35 mouse cellular contexts compared by ENCODE assay signal in genomic region chrX:42401091-42401490, GRCm38 (mm10).
"Had no signal": no experiment of that assay in that cellular context is flagged by ENCODE, and none has a peak within 500 bp of the region (broad histone marks: within the 10 kb centered on the region; RNA-seq: fewer than 3 reads in every experiment).

No protein-coding gene starts in this region.

- H3K27ac ChIP-seq: heart, embryonic 10.5 days; heart, embryonic 13.5 days; heart, embryonic 15.5 days; hindbrain, embryonic 10.5 days; hindbrain, embryonic 12.5 days; hindbrain, embryonic 13.5 days; hindbrain, embryonic 14.5 days; hindbrain, embryonic 15.5 days; hindbrain, postnatal 0 days; intestine, embryonic 15.5 days; kidney, embryonic 15.5 days; kidney, postnatal 0 days; layer of hippocampus, adult 2 months had no signal

- H3K9me3 ChIP-seq: heart, embryonic 10.5 days; heart, embryonic 12.5 days; heart, embryonic 13.5 days; heart, embryonic 15.5 days; hindbrain, embryonic 10.5 days; hindbrain, embryonic 12.5 days; hindbrain, embryonic 13.5 days; hindbrain, embryonic 15.5 days; intestine, embryonic 15.5 days; kidney, embryonic 15.5 days had no signal

- H3K4me2 ChIP-seq: heart, embryonic 11.5 days; heart, embryonic 12.5 days; heart, embryonic 13.5 days; heart, embryonic 15.5 days; hindbrain, embryonic 12.5 days; hindbrain, embryonic 13.5 days; hindbrain, embryonic 14.5 days; hindbrain, embryonic 15.5 days; intestine, embryonic 15.5 days; kidney, embryonic 15.5 days had no signal

- ATAC-seq: hindbrain, embryonic 16.5 days; hindbrain, postnatal 0 days; inflammation-experienced regulatory T-cells, adult 6 months; intestine, embryonic 15.5 days; intestine, embryonic 16.5 days; intestine, postnatal 0 days had no signal

- H3K27me3 ChIP-seq: heart, embryonic 12.5 days; heart, embryonic 13.5 days; heart, embryonic 15.5 days; hindbrain, embryonic 12.5 days; hindbrain, embryonic 13.5 days; hindbrain, embryonic 15.5 days; intestine, embryonic 15.5 days; kidney, embryonic 15.5 days had no signal

- H3K9ac ChIP-seq: heart, embryonic 12.5 days; heart, embryonic 13.5 days; heart, embryonic 15.5 days; hindbrain, embryonic 12.5 days; hindbrain, embryonic 13.5 days; hindbrain, embryonic 14.5 days; hindbrain, embryonic 15.5 days; intestine, embryonic 15.5 days; kidney, embryonic 15.5 days had no signal

- DNase-seq: heart, postnatal 10 days; heart, postnatal 14 days; heart, postnatal 36 days; heart, postnatal 4 days; kidney, adult 11 months; kidney, adult 18-20 months; kidney, adult 2 months; kidney, adult 8-10 months; kidney, adult 9 months; kidney, postnatal 10 days; kidney, postnatal 14 days; kidney, postnatal 25 days; kidney, postnatal 36 days; kidney, postnatal 4 days; layer of hippocampus, adult 9-11 months; layer of hippocampus, postnatal 36 days had no signal

- H3K36me3 ChIP-seq: heart, embryonic 10.5 days; heart, embryonic 12.5 days; heart, embryonic 13.5 days; heart, embryonic 15.5 days; hindbrain, embryonic 10.5 days; hindbrain, embryonic 12.5 days; hindbrain, embryonic 13.5 days; hindbrain, embryonic 15.5 days; intestine, embryonic 15.5 days; kidney, embryonic 15.5 days had no signal

- H3K4me3 ChIP-seq: heart, embryonic 10.5 days; heart, embryonic 12.5 days; heart, embryonic 13.5 days; heart, embryonic 15.5 days; hindbrain, embryonic 10.5 days; hindbrain, embryonic 12.5 days; hindbrain, embryonic 13.5 days; hindbrain, embryonic 15.5 days; intestine, embryonic 15.5 days; kidney, embryonic 15.5 days; layer of hippocampus, adult 2 months had no signal

- H3K4me1 ChIP-seq: heart, embryonic 10.5 days; heart, embryonic 12.5 days; heart, embryonic 13.5 days; heart, embryonic 15.5 days; hindbrain, embryonic 10.5 days; hindbrain, embryonic 12.5 days; hindbrain, embryonic 13.5 days; hindbrain, embryonic 15.5 days; intestine, embryonic 15.5 days; kidney, embryonic 15.5 days had no signal
